Mouse (Mus musculus) embryonic facial prominence, embryonic 13.5 days (tissue): ENCODE measurements at regions not wholly inside any gene's neighbourhood (a gene's known extent, or its start where the extent isn't known, plus 50 kb on each side); places are given as distances from the start of the nearest gene placed in this dataset.

Experiments used
- ATAC-seq: fragments of 200-750 bp; cut with Nextera tagmentation; 2 replicates; pipeline ENCODE4 v1.8.0; 2017; ENCODE audit warnings: low read depth; ENCODE audit not compliant: insufficient number of reproducible peaks, insufficient read depth, low FRiP score, low TSS enrichment
- H3K27ac ChIP-seq: fragments of 300-500 bp; sonication (generic); 2 replicates; pipeline ENCODE4 v1.5.1; 2015; ENCODE audit warnings: moderate library complexity, mild to moderate bottlenecking, inconsistent platforms
- H3K27me3 ChIP-seq: fragments of 300-500 bp; sonication (generic); 2 replicates; pipeline ENCODE4 v1.6.1; 2015; ENCODE audit warnings: mild to moderate bottlenecking, inconsistent platforms
- H3K36me3 ChIP-seq: fragments of 300-500 bp; sonication (generic); 2 replicates; pipeline ENCODE4 v1.6.1; 2015; ENCODE audit warnings: mild to moderate bottlenecking, inconsistent platforms
- H3K4me1 ChIP-seq: fragments of 300-500 bp; sonication (generic); 2 replicates; pipeline ENCODE4 v1.6.1; 2015; ENCODE audit warnings: inconsistent platforms
- H3K4me2 ChIP-seq: fragments of 300-500 bp; sonication (generic); 2 replicates; pipeline ENCODE4 v1.6.1; 2015; ENCODE audit warnings: moderate library complexity, mild to moderate bottlenecking, inconsistent platforms
- H3K4me3 ChIP-seq: fragments of 300-500 bp; sonication (generic); 2 replicates; pipeline ENCODE4 v1.5.1; 2015; ENCODE audit warnings: mild to moderate bottlenecking, inconsistent platforms
- H3K9ac ChIP-seq: fragments of 300-500 bp; sonication (generic); 2 replicates; pipeline ENCODE4 v1.6.1; 2015; ENCODE audit warnings: mild to moderate bottlenecking, inconsistent platforms
- H3K9me3 ChIP-seq: fragments of 300-500 bp; sonication (generic); 2 replicates; pipeline ENCODE4 v1.6.1; 2016; ENCODE audit warnings: inconsistent platforms
- WGBS: fragments of 180-500 bp; shearing (Covaris S2); methylation state at CpG from one replicate; pipeline ENCODE4 v1.1.7; 2015; ENCODE audit warnings: mixed read lengths; 5-methylcytosine and 5-hydroxymethylcytosine counted together

DNA sequence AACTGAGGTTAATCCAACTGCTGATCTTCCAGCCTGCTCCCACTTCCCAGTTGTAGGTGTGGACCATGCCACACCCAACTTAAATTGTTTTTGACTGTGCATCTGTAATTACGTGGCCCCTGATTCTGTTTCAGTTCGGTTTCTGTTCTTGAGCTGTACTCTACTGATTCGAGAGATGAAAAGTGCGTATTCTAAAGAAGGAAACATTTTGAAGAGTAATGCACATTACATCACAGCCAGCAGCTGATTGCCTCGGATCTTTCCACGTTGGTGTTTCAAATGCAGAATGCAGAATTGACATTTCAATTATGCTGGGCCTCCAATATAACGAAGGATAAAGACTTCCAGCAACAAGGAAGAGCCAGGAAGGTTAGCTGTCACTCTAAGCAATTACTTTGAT, 64.7 kb upstream of the Cnot2 start:
- Histone ChIP-seq H3K36me3 (no peaks in the 10 kb centered on the region), H3K4me3 (no peak overlapping the region), H3K27ac (no peak overlapping the region), H3K4me1 (no peaks in the 10 kb centered on the region), H3K9me3 (no peaks in the 10 kb centered on the region), H3K4me2 (no peak overlapping the region), H3K9ac (no peak overlapping the region), H3K27me3 (no peaks in the 10 kb centered on the region)
- WGBS = 58% methylated on average over 7 of the region's 7 CpGs
- ATAC-seq = no peak

DNA sequence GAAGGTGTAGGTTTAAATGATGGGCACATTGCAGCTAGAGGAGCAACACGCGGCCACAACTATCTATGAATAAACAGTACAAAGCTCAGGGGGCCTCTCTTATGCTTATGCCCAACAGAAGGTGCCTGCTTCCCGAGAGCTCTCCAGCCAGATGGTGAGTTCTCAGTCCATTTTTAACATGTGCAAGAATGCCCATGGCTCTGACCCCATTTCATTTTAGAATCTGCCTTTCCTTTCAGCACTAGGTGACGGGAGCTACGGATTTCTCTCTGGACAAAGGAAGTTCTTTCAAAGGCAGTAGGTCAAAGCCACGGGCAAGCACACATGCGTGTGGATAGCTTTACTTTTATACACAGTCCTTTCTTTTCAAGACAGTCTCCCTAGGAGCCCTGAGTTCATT, 64.3 kb upstream of the Cnot2 start:
- Histone ChIP-seq H3K4me3 (no peak overlapping the region), H3K9me3 (no peaks in the 10 kb centered on the region), H3K4me1 (no peaks in the 10 kb centered on the region), H3K9ac (no peak overlapping the region), H3K36me3 (no peaks in the 10 kb centered on the region), H3K4me2 (no peak overlapping the region), H3K27ac (no peak overlapping the region), H3K27me3 (no peaks in the 10 kb centered on the region)
- WGBS = 71% methylated on average over 7 of the region's 7 CpGs
- ATAC-seq = no peak

DNA sequence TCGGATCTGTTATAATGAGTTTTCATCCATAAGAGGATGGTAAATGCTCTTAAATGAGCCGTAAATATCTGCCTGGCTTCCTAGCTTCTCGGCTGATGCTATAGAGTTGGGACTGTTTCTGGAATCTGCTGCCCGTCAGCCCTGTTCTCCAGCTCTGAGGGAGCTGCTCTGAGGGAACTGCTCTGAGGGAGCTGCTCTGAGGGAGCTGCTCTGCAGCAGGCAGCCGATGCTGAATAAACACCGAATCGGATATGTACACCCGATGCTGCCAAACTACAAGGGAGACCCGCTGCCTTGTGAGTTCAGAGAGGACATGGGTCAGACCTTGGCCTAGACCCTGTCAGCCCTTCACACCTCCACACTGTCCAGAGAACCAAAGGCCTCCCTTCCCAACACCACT, 63.8 kb upstream of the Cnot2 start:
- Histone ChIP-seq H3K36me3 (no peaks in the 10 kb centered on the region), H3K4me2 (no peak overlapping the region), H3K27ac (no peak overlapping the region), H3K4me3 (no peak overlapping the region), H3K9me3 (no peaks in the 10 kb centered on the region), H3K9ac (no peak overlapping the region), H3K4me1 (no peaks in the 10 kb centered on the region), H3K27me3 (no peaks in the 10 kb centered on the region)
- ATAC-seq = no peak
- WGBS = 81% methylated on average over 9 of the region's 9 CpGs
